Mouse (Mus musculus) CD4-positive naive resting alpha-beta T cell, adult 57 days (primary cell): Measurements from ENCODE around the gene 1700049E17Rik1. TPM values are rescaled to one million over a fixed set of nuclear protein-coding genes. Genes with fewer than 3 reads are reported as not detected.

Source experiments
- total RNA-seq: library from RNA; stranded (reverse); gene quantifications from one replicate; pipeline ENCODE4 v1.2.4, GENCODE M21; 2023

1700049E17Rik1 gene
- not detected for total RNA-seq

GRCm38 (mm10) chr14:41924649-41925048, at the start of gene 1700049E17Rik1:
Gene 1700049E17Rik1, plus strand, starts transcription at chr14:41924949.

GRCm38 (mm10) chr14:41907190-41907589, 17.6 kb upstream of the 1700049E17Rik1 start, which contains the start of gene Gm7980:
Gene Gm7980, minus strand, starts transcription at chr14:41907290.

GRCm38 (mm10) chr14:41943695-41944094, 18.9 kb downstream of the 1700049E17Rik1 start, which contains the start of gene 1700024B05Rik:
Gene 1700024B05Rik, plus strand, starts transcription at chr14:41943995.

GRCm38 (mm10) chr14:41967827-41968226, 43.1 kb downstream of the 1700049E17Rik1 start, which contains the start of gene Gm6401:
Gene Gm6401, minus strand, starts transcription at chr14:41967927.

Other genes with a start within 250 kb of the 1700049E17Rik1 start
- not detected for gene Gm8068, start 223.1 kb upstream of the 1700049E17Rik1 start, total RNA-seq
- gene Gm7929, start 174.3 kb upstream of the 1700049E17Rik1 start, total RNA-seq: not detected
- gene Gm47189, start 152.5 kb upstream of the 1700049E17Rik1 start, total RNA-seq: not detected
- not detected for gene Gm7980, start 17.7 kb upstream of the 1700049E17Rik1 start, total RNA-seq
- gene 1700024B05Rik, start 19.0 kb downstream of the 1700049E17Rik1 start, total RNA-seq: not detected
- not detected for gene Gm6401, start 43.0 kb downstream of the 1700049E17Rik1 start, total RNA-seq
- not detected for gene Gm3543, start 58.4 kb downstream of the 1700049E17Rik1 start, total RNA-seq
- not detected for gene Gm7951, start 192.4 kb downstream of the 1700049E17Rik1 start, total RNA-seq
- gene Gm17027, start 237.7 kb downstream of the 1700049E17Rik1 start, total RNA-seq: not detected